Mouse (Mus musculus) liver, postnatal 0 days (tissue): ENCODE results near the gene Dnm1.

Experiments used
- CTCF ChIP-seq: sonication (generic); IDR thresholded peaks from 2 replicates; pipeline ENCODE4 v1.5.1; 2016; ENCODE audit warnings: antibody characterized with exemption, low read depth
- EP300 ChIP-seq: IDR thresholded peaks from 2 replicates; pipeline ENCODE4 v1.6.1; 2016; ENCODE audit warnings: antibody characterized with exemption, low read depth, mild to moderate bottlenecking

DNA sequence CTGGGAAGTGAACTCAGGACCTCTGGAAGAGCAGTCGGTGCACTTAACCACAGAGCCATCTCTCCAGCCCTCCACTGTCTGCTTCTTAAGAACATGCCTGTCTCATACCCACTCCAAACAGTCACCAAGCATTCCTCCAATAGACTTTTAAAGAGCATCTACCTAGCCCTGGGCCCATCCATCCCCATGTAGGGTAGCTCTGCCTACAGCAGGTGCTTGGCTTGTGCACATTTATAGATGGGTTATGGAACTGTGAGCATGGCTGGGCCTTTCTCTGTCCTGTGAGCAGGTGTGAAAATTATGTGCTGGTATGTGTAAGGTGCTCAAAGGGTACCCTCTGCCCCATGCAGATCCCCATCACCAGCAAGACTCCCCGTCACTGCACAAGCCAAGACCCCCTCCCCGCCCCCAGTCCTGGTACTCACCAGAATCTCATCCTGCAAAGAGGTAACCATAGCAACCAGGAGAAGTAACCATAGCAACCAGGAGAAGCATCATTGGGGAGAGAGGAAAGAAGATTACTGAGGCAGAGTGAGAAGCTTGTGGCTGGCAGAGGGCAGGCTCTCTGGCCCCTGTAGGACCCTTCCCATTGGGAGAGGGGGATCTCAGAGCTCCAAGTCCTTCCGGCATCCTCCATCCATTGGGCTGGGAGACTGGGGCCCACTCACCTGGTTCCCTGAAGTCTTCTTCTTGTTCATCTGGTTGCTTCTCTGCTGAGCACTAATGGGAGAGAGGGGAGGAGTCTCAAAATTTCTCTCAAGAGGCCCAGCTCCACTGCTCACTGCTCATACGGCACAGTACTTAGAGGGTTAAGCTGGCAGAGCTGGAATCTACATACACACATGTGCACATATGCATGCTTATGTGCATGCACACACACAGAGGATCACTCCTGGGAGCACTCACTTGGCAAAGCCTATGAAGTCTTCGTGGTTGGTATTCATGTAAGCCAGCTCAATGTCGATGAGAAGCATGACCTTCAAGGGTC is 30.1 kb downstream of the Dnm1 start:
- TF ChIP-seq CTCF: no peak
- TF ChIP-seq EP300: no peak
